Mouse (Mus musculus): ENCODE data around the gene Klhl34. TPM values are rescaled to one million over a fixed set of nuclear protein-coding genes. Genes with fewer than 3 reads are reported as not detected.

Klhl34 gene
- polyA plus RNA-seq (2012; rRNA removed; ENCODE audit: low replicate concordance): 3.4 TPM in 1 of 2 replicates, not detected in the other

DNA sequence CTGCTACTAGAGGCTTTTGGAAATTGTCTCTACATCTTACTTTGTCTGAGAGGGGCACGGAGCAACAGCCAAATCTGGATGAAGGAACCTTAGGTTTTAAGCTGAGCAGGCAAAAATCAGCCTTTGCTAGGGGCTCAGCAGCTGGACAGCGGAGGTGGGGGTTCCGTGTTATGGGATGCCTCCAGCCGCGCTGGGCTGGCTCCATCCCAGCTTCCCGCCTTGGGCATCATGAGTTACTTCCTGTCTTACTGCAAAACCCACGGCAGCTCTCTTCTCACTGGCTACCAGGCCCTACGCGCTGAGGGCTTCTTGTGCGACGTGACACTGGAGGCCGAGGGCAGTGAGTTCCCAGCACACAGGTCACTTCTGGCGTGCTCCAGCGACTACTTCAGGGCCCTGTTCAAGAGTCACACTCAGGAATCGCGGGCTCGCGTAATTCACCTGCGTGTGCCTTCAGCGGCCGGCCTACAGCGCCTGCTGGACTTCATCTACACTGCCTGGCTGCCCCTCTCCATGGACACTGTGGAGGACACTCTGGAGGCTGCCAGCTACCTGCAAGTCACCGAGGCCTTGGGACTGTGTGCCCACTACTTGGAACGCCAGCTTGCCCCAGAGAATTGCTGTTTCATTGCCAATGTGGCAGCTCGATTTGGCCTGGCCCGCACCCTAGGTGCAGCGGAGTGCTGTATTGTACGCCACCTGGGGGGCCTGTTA, at the start of gene Klhl34:
Klhl34 (plus strand) TSS at position 229 of the 714 bp plus-strand sequence.

Other genes with a start within 250 kb of the Klhl34 start
- 0.07 TPM in 1 of 2 replicates, not detected in the other for gene Yy2, start 249.4 kb upstream of the Klhl34 start, polyA plus RNA-seq (2012; rRNA removed; ENCODE audit: low replicate concordance)
- gene Mbtps2, start 219.7 kb upstream of the Klhl34 start, polyA plus RNA-seq (2012; rRNA removed; ENCODE audit: low replicate concordance): 6.6 and 12.9 TPM in 2 replicates
- gene Smpx, start 119.5 kb upstream of the Klhl34 start, polyA plus RNA-seq (2012; rRNA removed; ENCODE audit: low replicate concordance): 36.6 TPM in 1 of 2 replicates, not detected in the other
- gene Cnksr2, start 224.9 kb downstream of the Klhl34 start, polyA plus RNA-seq (2012; rRNA removed; ENCODE audit: low replicate concordance): 0.02 and 0.07 TPM in 2 replicates